Mouse (Mus musculus) G1E (cell line): ENCODE data around the gene Polr3gl. TPM values are rescaled to one million over a fixed set of nuclear protein-coding genes. Genes with fewer than 3 reads are reported as not detected.

ENCODE experiments used
- ATAC-seq: 2 replicates; pipeline ENCODE4 v1.8.0; 2016; ENCODE audit warnings: mild to moderate bottlenecking; ENCODE audit not compliant: insufficient number of reproducible peaks, poor library complexity, low FRiP score, severe bottlenecking; ENCODE audit errors: extremely low read depth
- DNase-seq: peaks from one replicate; pipeline ENCODE4 v3.0.0; 2012; ENCODE audit warnings: low spot score
- H3K27me3 ChIP-seq: 2 replicates; pipeline ENCODE4 v1.6.1; 2012; ENCODE audit warnings: mild to moderate bottlenecking, low read length, inconsistent platforms; ENCODE audit not compliant: insufficient read depth
- H3K36me3 ChIP-seq: replicated peaks from 2 replicates; pipeline ENCODE3; 2012; ENCODE audit warnings: mild to moderate bottlenecking, inconsistent platforms
- H3K4me1 ChIP-seq: 2 replicates; pipeline ENCODE4 v1.6.1; 2012; ENCODE audit warnings: low read depth, low read length, inconsistent platforms, mixed read lengths; ENCODE audit not compliant: insufficient read depth
- H3K4me3 ChIP-seq: 2 replicates; pipeline ENCODE4 v1.5.1; 2012; ENCODE audit warnings: low read depth, mild to moderate bottlenecking, inconsistent platforms, low read length, moderate library complexity, mixed read lengths
- H3K9me3 ChIP-seq: replicated peaks from 2 replicates; pipeline ENCODE4 v1.6.1; 2012; ENCODE audit warnings: inconsistent platforms
- CTCF ChIP-seq: IDR thresholded peaks from 2 replicates; pipeline ENCODE4 v1.5.1; 2012; ENCODE audit warnings: low read depth, low read length, inconsistent platforms, mixed read lengths
- GATA1 ChIP-seq: IDR thresholded peaks from 2 replicates; pipeline ENCODE4 v1.6.1; 2012; ENCODE audit warnings: borderline replicate concordance, low read length, inconsistent platforms, mixed read lengths
- GATA2 ChIP-seq: IDR thresholded peaks from 2 replicates; pipeline ENCODE4 v1.6.1; 2012; ENCODE audit warnings: low read depth, low read length, inconsistent platforms, borderline replicate concordance
- POLR2AphosphoS5 ChIP-seq: IDR thresholded peaks from 2 replicates; pipeline ENCODE4 v1.6.1; 2012; ENCODE audit warnings: low read depth, low read length, inconsistent platforms; ENCODE audit not compliant: insufficient replicate concordance
- TAL1 ChIP-seq: conservative IDR thresholded peaks from 2 replicates; pipeline ENCODE4 v1.6.1; 2012; ENCODE audit warnings: low read depth, low read length, inconsistent platforms, mixed read lengths
- polyA plus RNA-seq: library from polyadenylated mRNA; stranded (reverse); fragments of >175 nt; gene quantifications from 2 replicates; pipeline ENCODE4 v1.2.3, GENCODE M21; 2012
- total RNA-seq, 2 experiments: library from RNA; stranded (forward) in 1 of 2; stranded (reverse) in 1 of 2; fragments of 200-1000 nt in 1 of 2; fragments of >200 nt in 1 of 2; fragmentation: Nextera tagmentation in 1 of 2; gene quantifications; 2 replicates each; pipeline ENCODE4 v1.2.3; 2014 to 2017

Gene Polr3gl
- total and polyA plus RNA-seq, 3 experiments: 12.0 to 40.7 (median 40.0) TPM

DNA sequence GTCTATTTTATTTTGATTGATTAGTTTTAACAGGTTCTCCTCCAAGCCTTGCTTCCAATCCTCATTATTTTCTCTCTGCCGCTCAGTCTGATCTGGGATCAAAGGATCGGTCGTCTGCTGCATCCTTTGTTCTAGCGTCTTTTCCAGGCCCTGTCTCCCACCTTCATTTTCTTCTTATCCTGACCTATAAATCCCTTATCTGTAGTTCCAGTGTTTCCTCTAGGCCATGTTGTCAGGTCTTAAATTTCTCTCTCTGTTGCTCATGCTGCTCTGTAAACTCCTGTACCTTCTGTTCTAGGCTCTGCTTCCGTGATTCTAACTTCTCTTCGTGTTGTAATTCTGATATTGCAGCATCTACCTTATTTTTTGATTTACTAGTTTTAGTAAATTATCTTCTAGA is 53.2 kb downstream of the Polr3gl start:
- no peaks in the 10 kb centered on the region for H3K36me3 ChIP-seq
- no peaks in the 10 kb centered on the region for H3K4me1 ChIP-seq
- peaks cover 33% of the 10 kb centered on the region for H3K27me3 ChIP-seq
- ATAC-seq: no peak
- no peak overlapping the region for H3K4me3 ChIP-seq
- TF ChIP-seq GATA2: no peak
- TF ChIP-seq POLR2AphosphoS5: no peak
- no peak for TF ChIP-seq GATA1
- no peak for TF ChIP-seq CTCF
- TF ChIP-seq TAL1: no peak
- no peak for DNase-seq
- H3K9me3 ChIP-seq: no peaks in the 10 kb centered on the region

DNA sequence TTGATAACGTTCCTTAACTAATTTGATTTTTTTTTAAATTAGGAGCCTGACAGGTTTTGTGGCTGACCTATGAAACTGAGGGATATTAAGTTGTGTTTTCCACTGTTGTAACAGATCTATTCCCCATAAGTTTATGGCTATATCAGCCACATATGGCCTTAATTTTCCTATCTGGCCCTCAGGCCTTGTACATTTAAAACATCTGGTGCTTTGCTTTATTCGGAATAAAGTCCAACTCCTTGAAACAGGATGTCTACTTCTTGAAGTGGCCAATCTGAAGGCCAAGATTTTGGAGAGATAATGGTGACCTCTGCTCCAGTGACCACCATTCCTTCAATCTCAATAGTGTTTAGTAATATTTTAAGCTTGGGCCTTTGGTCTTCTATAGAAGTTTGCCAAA is 54.7 kb downstream of the Polr3gl start:
- DNase-seq: no peak
- H3K4me3 ChIP-seq: no peak overlapping the region

GRCm38 (mm10) chr3:96534300-96534699 is 59.7 kb downstream of the Polr3gl start:
- no peak for TF ChIP-seq TAL1
- no peak for TF ChIP-seq CTCF
- no peak for TF ChIP-seq GATA2
- no peaks in the 10 kb centered on the region for H3K4me1 ChIP-seq
- DNase-seq: no peak
- no peaks in the 10 kb centered on the region for H3K36me3 ChIP-seq
- H3K27me3 ChIP-seq: peaks cover 14% of the 10 kb centered on the region
- ATAC-seq: no peak
- H3K9me3 ChIP-seq: no peaks in the 10 kb centered on the region
- no peak overlapping the region for H3K4me3 ChIP-seq

More for the DNA sequence above, 54.7 kb downstream of the Polr3gl start:
- Histone ChIP-seq H3K4me1 (no peaks in the 10 kb centered on the region), H3K9me3 (no peaks in the 10 kb centered on the region), H3K27me3 (peaks cover 30% of the 10 kb centered on the region), H3K36me3 (no peaks in the 10 kb centered on the region)
- no peak for ATAC-seq
- TF ChIP-seq CTCF (no peak), POLR2AphosphoS5 (no peak), GATA2 (no peak), GATA1 (no peak), TAL1 (no peak)

DNA sequence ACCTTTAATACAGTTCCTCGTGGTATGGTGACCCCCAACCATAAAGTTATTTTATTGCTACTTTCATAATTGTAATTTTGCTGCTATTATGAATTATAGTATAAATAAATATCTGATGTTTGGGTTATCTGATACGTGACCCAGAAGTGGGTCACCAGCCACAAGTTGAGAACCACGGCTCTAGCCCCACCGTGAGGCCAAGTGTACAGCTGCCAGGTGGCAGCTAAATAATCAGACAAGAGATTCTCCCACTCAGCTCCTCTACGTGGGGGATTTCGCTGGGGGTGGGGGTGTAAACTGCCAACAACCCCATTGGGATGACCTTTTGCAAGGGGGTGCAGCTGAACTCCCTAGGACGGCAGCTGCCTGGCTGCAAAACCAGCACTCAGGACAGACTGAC is 61.9 kb downstream of the Polr3gl start:
- H3K4me3 ChIP-seq: no peak overlapping the region
- no peaks in the 10 kb centered on the region; the same call in 1 of the 2 replicates for H3K4me1 ChIP-seq
- DNase-seq (no peak), ATAC-seq (no peak)
- no peaks in the 10 kb centered on the region for H3K36me3 ChIP-seq
- H3K27me3 ChIP-seq: peaks cover 23% of the 10 kb centered on the region
- H3K9me3 ChIP-seq: no peaks in the 10 kb centered on the region
- TF ChIP-seq GATA2: no peak
- TF ChIP-seq GATA1: no peak
- TF ChIP-seq TAL1: no peak
- no peak for TF ChIP-seq POLR2AphosphoS5
- TF ChIP-seq CTCF: no peak

DNA sequence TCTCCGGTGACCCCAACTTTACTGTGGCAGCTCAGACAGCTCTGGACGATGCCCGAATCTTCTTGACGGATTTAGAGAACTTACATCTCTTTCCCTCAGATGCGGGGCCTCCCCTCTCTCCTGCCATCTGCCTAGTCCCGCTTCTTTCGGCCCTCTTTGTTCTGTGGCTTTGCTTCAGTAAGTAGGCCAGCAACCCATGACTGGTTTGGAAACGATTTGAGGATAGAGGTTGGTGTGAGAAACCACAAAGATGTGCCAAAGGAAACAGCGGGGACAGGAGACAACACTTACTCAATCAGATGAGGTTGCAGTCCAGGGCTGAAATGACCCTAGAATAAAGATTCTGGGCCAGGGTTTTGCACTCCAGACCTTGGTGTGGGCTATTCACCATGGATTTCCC is 65.5 kb downstream of the Polr3gl start:
- Histone ChIP-seq H3K4me1 (peaks cover 3% of the 10 kb centered on the region; the same call in 1 of the 2 replicates), H3K27me3 (peaks cover 36% of the 10 kb centered on the region), H3K9me3 (no peaks in the 10 kb centered on the region), H3K36me3 (no peaks in the 10 kb centered on the region), H3K4me3 (no peak overlapping the region)
- DNase-seq: no peak
- ATAC-seq: no peak
- no peak for TF ChIP-seq CTCF
- no peak for TF ChIP-seq GATA2
- TF ChIP-seq GATA1: no peak
- no peak for TF ChIP-seq TAL1
- TF ChIP-seq POLR2AphosphoS5: no peak

Other genes starting within 250 kb of the Polr3gl start
- gene BC107364, start 141.9 kb downstream of the Polr3gl start, total RNA-seq (2014; fragmentation: Nextera tagmentation): not detected in 2 replicates
- gene BC107364, start 141.9 kb downstream of the Polr3gl start, total RNA-seq (2017): 0.27 TPM in 1 of 2 replicates, not detected in the other
- gene BC107364, start 141.9 kb downstream of the Polr3gl start, polyA plus RNA-seq: not detected in 2 replicates
- not detected in 2 replicates for gene Hfe2, start 69.0 kb downstream of the Polr3gl start, total RNA-seq (2014; fragmentation: Nextera tagmentation)
- not detected in 2 replicates for gene Hfe2, start 69.0 kb downstream of the Polr3gl start, total RNA-seq (2017)
- gene Hfe2, start 69.0 kb downstream of the Polr3gl start, polyA plus RNA-seq: not detected in 2 replicates
- 1,322 and 1,463 TPM in 2 replicates for gene Txnip, start 36.2 kb downstream of the Polr3gl start, total RNA-seq (2014; fragmentation: Nextera tagmentation)
- 307 and 332 TPM in 2 replicates for gene Txnip, start 36.2 kb downstream of the Polr3gl start, total RNA-seq (2017)
- gene Txnip, start 36.2 kb downstream of the Polr3gl start, polyA plus RNA-seq: 16.1 and 19.5 TPM in 2 replicates
- gene Gm16253, start 17.2 kb downstream of the Polr3gl start, total RNA-seq (2014; fragmentation: Nextera tagmentation): not detected in 2 replicates
- gene Gm16253, start 17.2 kb downstream of the Polr3gl start, total RNA-seq (2017): not detected in 2 replicates
- not detected in 2 replicates for gene Gm16253, start 17.2 kb downstream of the Polr3gl start, polyA plus RNA-seq
- not detected in 2 replicates for gene Ankrd34a, start 2.5 kb upstream of the Polr3gl start, total RNA-seq (2014; fragmentation: Nextera tagmentation)
- gene Ankrd34a, start 2.5 kb upstream of the Polr3gl start, total RNA-seq (2017): 0.05 TPM in 1 of 2 replicates, not detected in the other
- gene Ankrd34a, start 2.5 kb upstream of the Polr3gl start, polyA plus RNA-seq: 0.03 and 0.04 TPM in 2 replicates
- gene Lix1l, start 7.0 kb upstream of the Polr3gl start, total RNA-seq (2014; fragmentation: Nextera tagmentation): 1.9 and 2.4 TPM in 2 replicates
- gene Lix1l, start 7.0 kb upstream of the Polr3gl start, total RNA-seq (2017): 3.6 TPM in 2 replicates
- gene Lix1l, start 7.0 kb upstream of the Polr3gl start, polyA plus RNA-seq: 0.41 and 0.49 TPM in 2 replicates
- gene Rbm8a, start 35.8 kb upstream of the Polr3gl start, total RNA-seq (2014; fragmentation: Nextera tagmentation): 47.6 and 56.5 TPM in 2 replicates
- 40.1 and 47.4 TPM in 2 replicates for gene Rbm8a, start 35.8 kb upstream of the Polr3gl start, total RNA-seq (2017)
- 59.2 and 115 TPM in 2 replicates for gene Rbm8a, start 35.8 kb upstream of the Polr3gl start, polyA plus RNA-seq
- 49.1 and 63.0 TPM in 2 replicates for gene Pex11b, start 41.2 kb upstream of the Polr3gl start, total RNA-seq (2014; fragmentation: Nextera tagmentation)
- 23.8 and 32.2 TPM in 2 replicates for gene Pex11b, start 41.2 kb upstream of the Polr3gl start, total RNA-seq (2017)
- 4.2 and 4.3 TPM in 2 replicates for gene Pex11b, start 41.2 kb upstream of the Polr3gl start, polyA plus RNA-seq
- 0.34 and 1.7 TPM in 2 replicates for gene Gm42957, start 41.3 kb upstream of the Polr3gl start, total RNA-seq (2014; fragmentation: Nextera tagmentation)
- 0.11 and 0.17 TPM in 2 replicates for gene Gm42957, start 41.3 kb upstream of the Polr3gl start, total RNA-seq (2017)
- 0.06 and 0.09 TPM in 2 replicates for gene Gm42957, start 41.3 kb upstream of the Polr3gl start, polyA plus RNA-seq
- gene Itga10, start 51.4 kb upstream of the Polr3gl start, total RNA-seq (2014; fragmentation: Nextera tagmentation): 2.2 and 8.3 TPM in 2 replicates
- 0.29 and 0.33 TPM in 2 replicates for gene Itga10, start 51.4 kb upstream of the Polr3gl start, total RNA-seq (2017)
- 0.10 and 0.20 TPM in 2 replicates for gene Itga10, start 51.4 kb upstream of the Polr3gl start, polyA plus RNA-seq
- not detected in 2 replicates for gene Ankrd35, start 76.0 kb upstream of the Polr3gl start, total RNA-seq (2014; fragmentation: Nextera tagmentation)
- 0.06 TPM in 1 of 2 replicates, not detected in the other for gene Ankrd35, start 76.0 kb upstream of the Polr3gl start, total RNA-seq (2017)
- gene Ankrd35, start 76.0 kb upstream of the Polr3gl start, polyA plus RNA-seq: not detected in 2 replicates
- gene Pias3, start 102.2 kb upstream of the Polr3gl start, total RNA-seq (2014; fragmentation: Nextera tagmentation): 12.5 and 15.8 TPM in 2 replicates
- gene Pias3, start 102.2 kb upstream of the Polr3gl start, total RNA-seq (2017): 5.5 and 7.3 TPM in 2 replicates
- gene Pias3, start 102.2 kb upstream of the Polr3gl start, polyA plus RNA-seq: 10.6 and 12.1 TPM in 2 replicates
- 0.68 TPM in 1 of 2 replicates, not detected in the other for gene Nudt17, start 114.4 kb upstream of the Polr3gl start, total RNA-seq (2014; fragmentation: Nextera tagmentation)
- 0.22 and 0.70 TPM in 2 replicates for gene Nudt17, start 114.4 kb upstream of the Polr3gl start, total RNA-seq (2017)
- gene Nudt17, start 114.4 kb upstream of the Polr3gl start, polyA plus RNA-seq: 0.66 and 0.83 TPM in 2 replicates
- 79.4 and 84.4 TPM in 2 replicates for gene Polr3c, start 133.4 kb upstream of the Polr3gl start, total RNA-seq (2014; fragmentation: Nextera tagmentation)
- gene Polr3c, start 133.4 kb upstream of the Polr3gl start, total RNA-seq (2017): 19.2 and 27.9 TPM in 2 replicates
- 7.7 and 8.9 TPM in 2 replicates for gene Polr3c, start 133.4 kb upstream of the Polr3gl start, polyA plus RNA-seq
- 63.7 and 83.0 TPM in 2 replicates for gene Rnf115, start 133.5 kb upstream of the Polr3gl start, total RNA-seq (2014; fragmentation: Nextera tagmentation)
- 79.1 and 81.7 TPM in 2 replicates for gene Rnf115, start 133.5 kb upstream of the Polr3gl start, total RNA-seq (2017)
- 21.2 and 26.4 TPM in 2 replicates for gene Rnf115, start 133.5 kb upstream of the Polr3gl start, polyA plus RNA-seq
- not detected in 2 replicates for gene Pdzk1, start 235.1 kb upstream of the Polr3gl start, total RNA-seq (2014; fragmentation: Nextera tagmentation)
- gene Pdzk1, start 235.1 kb upstream of the Polr3gl start, total RNA-seq (2017): 0.05 and 0.46 TPM in 2 replicates
- gene Pdzk1, start 235.1 kb upstream of the Polr3gl start, polyA plus RNA-seq: 0.20 and 0.41 TPM in 2 replicates
- 0.53 and 1.0 TPM in 2 replicates for gene Cd160, start 235.2 kb upstream of the Polr3gl start, total RNA-seq (2014; fragmentation: Nextera tagmentation)
- gene Cd160, start 235.2 kb upstream of the Polr3gl start, total RNA-seq (2017): 0.27 and 0.41 TPM in 2 replicates
- 1.4 and 1.5 TPM in 2 replicates for gene Cd160, start 235.2 kb upstream of the Polr3gl start, polyA plus RNA-seq